Mouse (Mus musculus) B cell, adult (primary cell): Measurements from ENCODE around the gene Vmn2r52. TPM values are rescaled to one million over a fixed set of nuclear protein-coding genes. Genes with fewer than 3 reads are reported as not detected.

Source experiments
- total RNA-seq: library from RNA; stranded (reverse); gene quantifications from 4 replicates; pipeline ENCODE4 v1.2.4, GENCODE M21; 2023; ENCODE audit not compliant: inconsistent age

The Vmn2r52 gene
- 0.06 to 0.16 TPM (median 0.09 TPM) in 3 of 4 replicates, not detected in the other for total RNA-seq

DNA sequence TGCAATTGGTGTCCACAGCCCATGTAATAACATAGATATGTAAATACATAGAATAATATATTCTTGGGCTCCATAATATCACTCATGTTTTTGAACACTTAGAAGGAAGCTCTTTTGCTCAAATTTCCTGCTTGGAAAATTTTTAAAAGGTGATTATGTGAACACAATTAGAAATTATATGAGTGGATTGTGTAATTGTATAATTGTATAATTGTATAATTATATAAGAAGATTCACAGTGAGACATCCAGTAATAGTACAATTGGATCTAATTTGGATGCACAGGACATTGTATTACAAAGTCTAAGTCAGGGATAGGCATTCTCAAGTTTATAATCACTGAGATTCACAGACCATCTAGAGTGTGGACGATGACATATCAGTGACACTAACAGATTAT, at the start of gene Vmn2r52:
Gene Vmn2r52, minus strand, starts transcription at position 101 of the 400 bp plus-strand sequence.

DNA sequence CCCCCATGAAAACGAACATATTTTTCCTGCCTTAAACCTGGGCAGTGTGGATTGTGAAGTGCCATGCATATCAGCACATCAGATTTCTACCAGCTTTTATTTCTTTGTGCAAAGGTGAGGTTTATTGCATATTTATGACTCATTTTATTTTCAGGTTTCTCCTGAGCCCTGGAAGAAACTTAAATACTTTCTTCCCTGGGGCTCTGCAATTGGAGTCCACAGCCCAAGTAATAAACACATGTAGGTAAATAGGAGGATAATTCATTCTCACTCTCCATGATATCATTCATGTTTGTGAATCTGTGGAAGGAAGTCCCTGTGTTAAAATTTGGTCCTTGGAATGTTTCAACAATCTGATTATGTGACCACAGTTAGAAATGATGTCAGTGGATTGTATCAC, 70.7 kb downstream of the Vmn2r52 start, which contains the start of gene Vmn2r51:
Gene Vmn2r51, minus strand, starts transcription at position 101 of the 400 bp plus-strand sequence.

Other genes with a start within 250 kb of the Vmn2r52 start
- not detected in 4 replicates for gene Vmn2r48, start 223.0 kb downstream of the Vmn2r52 start, total RNA-seq
- not detected in 4 replicates for gene Vmn2r49, start 184.3 kb downstream of the Vmn2r52 start, total RNA-seq
- gene Vmn2r50, start 123.3 kb downstream of the Vmn2r52 start, total RNA-seq, result not detected in 4 replicates
- gene Vmn2r51, start 70.8 kb downstream of the Vmn2r52 start, total RNA-seq, result not detected in 4 replicates
- not detected in 4 replicates for gene Vmn1r66, start 101.4 kb upstream of the Vmn2r52 start, total RNA-seq